Mouse (Mus musculus) gastrocnemius, adult 8-10 months (tissue): Measurements from ENCODE around the gene Shisa9. TPM values are rescaled to one million over a fixed set of nuclear protein-coding genes. Genes with fewer than 3 reads are reported as not detected.
A peak's percentile ranks its signal among the peaks of the same experiment; 100 is the strongest.

ENCODE experiments used
- DNase-seq, 2 experiments: peaks; one replicate each; pipeline ENCODE4 v3.0.0; 2022; ENCODE audit warnings: low spot score in 2 of 2
- total RNA-seq, 4 experiments: library from RNA; stranded (reverse); gene quantifications; 2 replicates each; pipeline ENCODE4 v1.2.4; 2022

Shisa9 gene
- total RNA-seq, 4 experiments from 2014 or later, result 0.10 TPM; not detected in 3

GRCm38 (mm10) chr16:12052051-12052450 is 68.1 kb downstream of the Shisa9 start:
- no peak for DNase-seq

DNA sequence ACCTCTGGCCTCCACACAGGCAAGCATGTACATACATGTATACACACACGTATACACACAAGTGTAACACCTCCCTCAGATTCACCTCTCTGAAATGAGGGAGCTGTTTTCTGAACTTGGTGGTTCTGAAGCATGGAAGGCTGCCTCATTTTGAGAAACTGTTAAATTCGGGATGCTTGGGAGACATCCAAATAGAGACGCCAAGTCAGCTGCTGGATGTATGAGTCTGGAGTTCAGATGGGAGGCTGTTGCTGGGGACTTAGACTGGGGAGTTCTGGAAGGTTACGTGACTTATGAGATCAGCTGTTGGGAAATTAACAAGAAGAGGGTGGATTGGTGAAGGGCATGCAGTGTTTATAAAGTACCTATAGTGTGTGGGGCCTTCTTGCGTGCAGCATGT is 88.7 kb downstream of the Shisa9 start:
- DNase-seq, result no peak

DNA sequence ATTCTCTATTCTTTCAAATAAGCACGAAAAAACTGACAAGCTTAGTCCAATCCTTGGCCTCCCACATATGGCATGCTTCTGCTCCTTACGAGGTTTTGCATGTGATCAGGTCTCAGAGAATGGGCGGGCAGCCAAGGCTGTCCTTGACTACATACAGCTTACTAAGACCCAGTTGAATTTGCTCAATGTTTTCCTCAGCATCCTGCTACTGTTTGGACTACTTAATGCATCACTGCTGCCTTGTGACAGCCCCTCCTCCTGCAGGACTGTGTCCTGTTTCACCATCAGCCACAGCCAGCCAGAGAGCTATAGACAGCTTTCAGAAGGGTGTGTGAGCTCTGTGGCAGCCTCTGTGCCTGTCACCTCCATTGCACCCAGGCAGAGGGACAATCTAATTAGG is 92.4 kb downstream of the Shisa9 start:
- DNase-seq, result no peak

GRCm38 (mm10) chr16:12076700-12077099 is 92.8 kb downstream of the Shisa9 start:
- DNase-seq, result no peak

- no peak for DNase-seq
Observed at GRCm38 (mm10) chr16:12083082-12083481, 99.2 kb downstream of the Shisa9 start.

DNA sequence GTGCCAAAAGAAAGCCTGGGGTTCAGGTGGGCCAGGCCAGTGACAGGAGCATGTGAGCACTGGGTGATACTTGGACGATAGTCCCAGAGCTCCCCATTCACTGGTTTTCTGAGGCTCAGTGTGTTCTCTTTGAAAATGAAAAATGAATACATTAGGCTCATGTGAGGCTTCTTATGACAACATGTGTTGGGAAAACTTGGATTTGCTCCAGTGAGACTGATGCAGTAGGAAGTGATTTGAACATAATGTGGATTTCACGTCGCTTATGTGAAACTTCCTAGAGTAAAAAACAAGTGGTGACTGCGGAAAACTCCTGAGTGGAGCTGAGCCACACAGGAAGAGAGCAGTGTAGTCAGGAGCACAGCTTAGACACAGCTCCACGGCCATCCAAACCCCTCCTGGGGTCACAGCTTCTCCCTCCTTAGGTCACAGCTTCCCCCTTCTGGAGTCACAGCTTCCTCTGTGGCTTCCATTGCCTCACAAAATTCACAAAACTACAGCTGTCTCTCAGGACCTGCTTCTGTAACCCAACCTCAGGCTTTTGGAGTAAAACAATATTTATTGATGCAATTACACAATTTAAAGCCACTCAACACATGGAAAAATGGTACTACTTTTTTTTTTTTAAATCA is 106.8 kb downstream of the Shisa9 start:
- DNase-seq, result no peak

GRCm38 (mm10) chr16:12093253-12093652 is 109.3 kb downstream of the Shisa9 start:
- DNase-seq, result no peak

- DNase-seq, result no peak
Observed at GRCm38 (mm10) chr16:12094784-12095315, 110.9 kb downstream of the Shisa9 start.

GRCm38 (mm10) chr16:12095365-12095764 is 111.5 kb downstream of the Shisa9 start:
- DNase-seq, result no peak

- no peak for DNase-seq
Observed at GRCm38 (mm10) chr16:12108436-12108835, 124.5 kb downstream of the Shisa9 start.

DNA sequence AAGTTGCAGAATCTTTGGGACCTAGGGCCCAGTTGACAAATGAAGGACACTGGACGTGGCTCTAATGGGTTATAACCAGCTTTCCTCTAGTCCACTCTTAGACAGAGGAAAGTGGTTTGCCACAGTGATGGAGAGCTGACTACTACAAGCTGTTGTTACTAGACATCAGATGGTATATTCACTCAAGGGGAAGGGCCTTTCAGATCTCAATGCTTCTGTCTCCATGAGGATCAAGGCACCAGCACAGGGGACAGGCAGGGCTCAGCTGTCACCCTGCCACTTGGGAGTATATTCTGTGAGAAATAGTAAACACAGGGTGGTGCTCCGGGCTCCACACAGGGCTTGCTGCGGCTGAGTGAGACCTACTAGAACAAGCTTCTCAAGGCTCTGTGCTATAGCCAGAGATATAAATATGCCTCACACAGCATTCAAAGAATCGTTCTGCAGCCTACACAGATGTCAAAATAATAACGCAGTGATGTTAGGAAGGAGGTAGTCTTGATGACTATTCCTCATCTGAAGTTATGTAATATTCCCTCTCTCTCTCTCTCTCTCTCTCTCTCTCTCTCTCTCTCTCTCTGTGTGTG is 127.0 kb downstream of the Shisa9 start:
- no peak for DNase-seq

DNA sequence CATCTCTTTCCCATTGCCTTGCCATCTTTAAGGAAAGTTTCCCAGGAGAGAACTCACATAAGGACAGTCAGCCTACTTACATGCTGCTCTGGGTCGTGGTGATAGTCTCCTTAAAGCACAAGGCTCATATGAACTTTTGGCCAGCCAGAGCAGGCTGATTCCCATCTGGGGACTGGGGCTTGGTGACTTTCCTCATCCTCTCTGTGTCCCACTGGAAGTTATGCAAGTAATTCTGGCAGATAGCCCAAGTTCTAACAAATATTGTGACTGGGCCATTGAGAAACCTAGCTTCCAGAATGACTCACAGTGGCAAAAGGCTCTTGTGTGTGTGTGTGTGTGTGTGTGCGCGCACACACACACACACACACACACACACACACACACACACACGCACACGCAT is 130.5 kb downstream of the Shisa9 start:
- peak; percentile 5 to 7 for DNase-seq

- no peak for DNase-seq
Observed at GRCm38 (mm10) chr16:12115040-12115856, 131.3 kb downstream of the Shisa9 start.

DNA sequence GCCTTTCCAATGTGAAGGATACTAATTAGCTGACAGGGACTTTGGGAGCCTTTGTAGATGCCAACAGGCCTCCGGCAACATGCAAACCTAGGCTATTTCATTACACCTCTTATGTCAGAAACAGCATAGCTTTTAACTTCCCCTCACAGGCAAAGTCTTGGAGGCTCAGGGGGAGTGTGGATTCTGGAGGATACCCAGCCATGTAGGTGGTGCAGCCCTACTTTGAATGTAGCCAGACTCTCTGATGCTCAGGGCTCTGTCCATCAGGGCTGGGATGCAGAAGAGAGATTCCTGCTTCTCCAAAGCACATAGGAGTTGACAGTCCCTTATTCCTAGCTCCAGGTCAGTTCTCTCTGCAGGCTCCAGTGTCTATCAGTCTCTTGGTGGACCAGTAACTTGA is 133.0 kb downstream of the Shisa9 start:
- DNase-seq, result no peak

- no peak for DNase-seq
Observed at GRCm38 (mm10) chr16:12119463-12119862, 135.6 kb downstream of the Shisa9 start.

DNA sequence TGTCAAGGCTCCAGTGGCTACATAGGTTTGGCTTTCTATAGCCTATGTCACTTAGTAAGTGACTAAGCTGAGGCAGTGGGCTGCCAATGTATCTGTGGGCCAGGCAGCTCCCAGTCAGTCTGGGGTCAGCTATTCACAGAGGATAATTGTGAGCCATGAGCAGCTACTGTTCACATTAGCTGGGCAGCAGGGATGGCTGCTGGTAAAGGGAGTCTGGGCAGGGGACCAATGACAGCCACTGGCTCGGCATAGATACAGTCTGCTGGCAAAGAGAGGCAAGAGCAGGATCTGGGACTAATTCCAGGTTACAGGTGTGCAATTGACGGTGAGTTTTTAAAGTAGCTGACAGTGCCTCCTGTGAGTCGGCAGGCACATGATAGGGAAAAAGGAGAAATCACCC is 145.9 kb downstream of the Shisa9 start:
- no peak for DNase-seq

DNA sequence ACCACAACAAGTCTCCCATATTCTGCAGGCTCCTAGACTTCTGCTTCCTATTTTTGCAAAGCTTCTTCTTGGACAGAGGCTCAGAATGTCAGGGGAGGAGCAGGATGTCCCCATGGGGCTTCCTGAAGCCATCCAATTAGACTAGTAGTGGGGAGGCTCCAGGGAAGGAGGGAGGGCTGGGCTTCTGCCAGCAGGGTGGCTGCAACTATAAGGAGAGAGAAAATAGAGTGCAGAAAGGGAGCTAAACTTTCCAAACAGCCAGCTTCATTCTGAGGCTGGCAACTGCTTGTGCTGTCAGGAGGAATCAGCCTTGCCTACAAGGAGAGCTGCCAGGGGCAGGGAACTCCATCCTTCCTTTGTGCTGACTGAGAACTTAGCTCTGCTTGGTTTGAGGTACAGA is 162.8 kb downstream of the Shisa9 start:
- peak; percentile 4 to 32 for DNase-seq

DNA sequence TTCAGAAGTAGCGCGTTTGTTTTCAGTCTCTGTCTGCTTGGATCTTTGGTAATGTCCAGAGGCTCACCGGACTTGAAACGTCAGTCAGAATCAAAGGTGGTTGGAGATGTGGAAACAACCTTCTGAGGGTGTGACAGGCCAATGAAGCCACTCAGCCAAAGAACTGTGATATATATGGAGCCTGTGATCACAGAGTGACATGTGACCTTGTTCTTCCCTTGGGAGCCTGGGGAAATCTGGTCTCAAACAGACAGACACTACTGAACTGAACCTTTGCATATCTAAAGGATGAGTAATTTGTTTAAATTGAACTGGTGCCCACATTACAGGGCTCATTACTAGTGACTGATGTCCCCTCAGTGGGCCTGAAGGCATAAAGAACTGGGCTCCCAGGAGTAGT is 168.1 kb downstream of the Shisa9 start:
- no peak for DNase-seq

GRCm38 (mm10) chr16:12154476-12154875 is 170.6 kb downstream of the Shisa9 start:
- peak in 1 of 2 experiments; percentile 3 for DNase-seq

DNA sequence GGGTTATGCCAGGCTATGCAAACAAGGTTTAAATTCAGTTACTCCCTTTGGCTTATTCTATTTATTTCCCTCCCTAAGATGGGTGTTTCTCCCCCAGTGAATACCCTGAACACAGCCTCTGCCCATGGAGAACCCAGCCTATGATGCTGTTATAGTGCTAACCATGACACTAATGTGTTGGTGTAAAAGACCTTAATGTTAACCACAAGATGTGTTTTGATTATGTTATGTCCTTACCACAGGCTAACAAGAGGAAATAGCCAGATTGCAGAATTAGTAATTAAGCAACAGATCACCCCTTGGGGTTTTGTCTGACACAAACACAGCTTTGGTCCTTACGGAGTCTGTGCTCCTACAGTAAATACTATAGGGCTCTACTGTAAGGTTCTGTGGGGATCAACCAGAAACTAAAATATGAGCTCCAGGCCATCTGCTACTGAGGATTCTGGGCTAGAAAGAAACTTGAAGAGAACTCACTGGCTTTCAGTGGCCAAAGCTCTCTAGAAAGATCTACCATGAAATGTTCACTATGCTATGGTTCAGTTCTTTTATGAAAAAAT is 189.6 kb downstream of the Shisa9 start:
- no peak for DNase-seq

GRCm38 (mm10) chr16:12178031-12178430 is 194.1 kb downstream of the Shisa9 start:
- DNase-seq, result no peak

DNA sequence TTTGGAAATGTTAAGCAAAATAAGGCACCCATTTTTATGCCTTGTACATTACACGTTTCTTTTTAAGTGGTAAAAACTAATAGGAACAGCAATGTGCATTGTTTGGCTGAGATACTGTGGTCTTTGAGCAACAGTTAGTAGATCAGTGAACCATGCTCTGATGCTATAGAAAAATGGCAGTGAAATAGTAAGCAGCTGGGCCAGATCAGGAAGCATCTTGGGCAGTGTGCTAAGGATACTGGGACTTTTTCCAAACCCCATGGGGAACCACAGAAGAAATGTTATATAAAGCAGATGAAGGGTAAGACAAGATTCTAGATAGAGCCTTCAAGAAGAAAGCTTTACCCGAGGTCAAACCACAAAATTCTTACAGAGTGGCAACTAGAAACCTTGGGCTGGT is 205.8 kb downstream of the Shisa9 start:
- DNase-seq, result no peak
